Mouse (Mus musculus) heart, adult 11 months (tissue): ENCODE measurements at regions not wholly inside any gene's neighbourhood (a gene's known extent, or its start where the extent isn't known, plus 50 kb on each side); places are given as distances from the start of the nearest gene placed in this dataset.

Source experiments
- DNase-seq: peaks from one replicate; pipeline ENCODE4 v3.0.0; 2022

DNA sequence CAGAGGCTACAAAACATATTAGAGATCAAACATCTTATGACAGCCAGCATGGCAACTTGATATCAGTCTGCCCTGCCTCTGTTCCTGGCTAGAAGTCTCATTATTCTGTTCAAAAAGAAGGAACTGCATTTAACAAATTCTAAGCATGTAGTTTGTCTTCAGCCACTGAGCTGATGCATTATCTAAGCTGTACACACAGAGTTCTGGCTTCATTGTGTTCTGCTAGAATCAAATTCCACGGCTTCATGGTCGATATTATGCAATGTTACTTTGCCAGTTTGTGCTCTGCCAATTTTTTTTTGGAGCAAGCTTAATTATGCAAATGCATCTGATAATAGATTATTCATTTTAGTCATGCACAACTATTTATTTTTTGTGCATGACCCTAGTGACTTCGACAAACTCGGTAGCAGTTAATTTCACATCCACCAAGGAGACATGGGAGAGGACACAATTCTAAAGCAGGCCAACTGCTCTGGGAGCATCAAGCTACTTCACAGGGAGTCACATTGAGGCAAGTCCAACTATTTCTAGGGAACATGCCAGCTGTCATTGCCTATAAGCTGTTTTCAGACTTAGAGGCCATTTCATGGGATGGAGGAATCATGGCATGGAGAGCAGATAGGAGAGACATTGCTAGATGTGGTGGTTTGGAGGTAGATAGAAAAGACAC, 360.8 kb downstream of the Kif20b start:
- DNase-seq: no peak

DNA sequence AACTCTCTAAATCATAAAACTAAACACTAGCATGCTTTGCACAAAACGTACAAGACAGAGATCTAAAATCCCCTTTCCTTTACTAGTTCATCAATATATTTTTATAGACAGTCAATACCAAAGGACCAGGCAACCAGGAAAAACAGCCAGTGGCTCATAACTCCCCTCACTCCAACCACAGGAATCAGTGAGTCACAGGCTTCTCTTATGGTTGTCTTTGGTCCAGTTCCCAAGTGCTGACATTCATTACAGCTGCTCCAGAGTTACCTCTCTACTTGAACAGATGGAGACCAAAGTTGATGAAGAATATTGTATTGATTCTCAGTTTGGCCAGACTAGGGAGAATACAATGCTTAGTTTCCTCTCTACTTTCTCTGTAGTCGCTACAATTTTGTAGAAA, 376.7 kb downstream of the Kif20b start:
- no peak for DNase-seq

DNA sequence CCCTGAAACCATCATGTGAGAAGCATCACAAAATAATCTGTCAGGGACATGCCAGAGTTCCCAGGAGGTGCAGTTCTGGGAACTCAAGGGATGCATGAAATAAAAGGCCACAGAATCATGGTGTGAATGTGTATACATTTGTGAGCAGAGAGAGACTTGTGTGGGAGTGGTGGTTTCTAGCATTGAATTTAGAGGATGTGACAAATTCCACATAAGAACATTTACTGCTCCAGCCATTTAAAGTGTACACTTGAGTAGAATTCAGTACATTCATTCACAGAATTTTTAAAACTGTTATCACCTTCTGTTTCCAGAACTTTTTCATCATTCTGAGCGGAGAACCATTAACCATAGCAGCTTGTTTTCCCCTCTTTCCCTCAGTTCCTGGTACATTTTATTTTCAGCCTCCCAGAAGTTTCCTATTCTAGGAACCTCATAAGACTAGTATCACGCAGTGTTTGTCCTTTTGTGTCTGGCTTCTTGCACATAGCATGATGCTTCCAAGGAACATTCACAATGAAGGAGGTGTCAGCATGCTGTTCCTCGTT, 380.6 kb downstream of the Kif20b start:
- DNase-seq: no peak
